Mouse (Mus musculus): ENCODE results near the gene Cdc20b.

- TF ChIP-seq CTCF (IDR thresholded peaks at IDR 0.05; ENCODE audit: borderline replicate concordance, insufficient read depth, low read length) (no peak), POLR2A (IDR thresholded peaks at IDR 0.05; ENCODE audit: low read depth, low read length) (no peak)
These were observed 55.6 kb downstream of the Cdc20b start for GRCm38 (mm10) chr13:113090489-113090888.
